Mouse (Mus musculus): ENCODE results near the gene Trub2.

DNA sequence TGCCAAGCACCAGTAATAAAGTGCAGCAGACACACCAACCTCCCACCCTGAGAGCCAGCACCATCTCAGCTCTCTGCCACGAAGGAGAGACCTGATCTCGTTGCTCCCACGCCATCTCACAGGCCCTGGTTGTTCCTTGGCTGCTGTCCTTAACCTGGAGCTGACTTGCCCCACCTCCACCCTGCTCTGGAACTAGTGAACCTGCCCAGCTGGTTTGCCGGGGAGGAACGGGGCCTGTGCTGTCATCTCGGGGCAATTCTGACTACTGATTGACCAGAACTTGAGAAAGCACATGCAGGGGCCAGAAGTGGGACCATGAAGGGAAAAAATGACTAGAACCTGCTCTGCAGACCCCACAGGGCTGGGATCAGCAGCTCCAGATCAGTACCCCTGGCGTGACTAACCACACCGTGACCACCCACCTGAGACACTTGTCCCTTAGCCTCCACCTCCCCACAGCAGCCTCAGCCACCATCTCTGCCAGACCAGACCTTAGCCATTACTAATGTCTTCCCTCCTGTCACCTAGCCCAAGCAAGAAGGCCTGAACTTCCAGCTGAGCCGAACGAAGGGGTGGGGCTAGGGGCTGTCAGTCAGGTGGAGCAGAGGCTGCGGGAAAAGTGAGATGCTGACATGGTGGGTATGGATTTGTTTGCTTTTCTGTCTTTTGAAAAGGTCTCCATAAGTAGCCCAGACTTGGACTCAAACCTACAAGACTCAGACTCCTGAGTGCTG lies 20.2 kb downstream of the Trub2 start:
- no peak for TF ChIP-seq POLR2A (IDR thresholded peaks at IDR 0.05; ENCODE audit: control insufficient read depth, extremely low read depth, insufficient read depth, low read length, poor library complexity)
- no peak for TF ChIP-seq CTCF (IDR thresholded peaks at IDR 0.05; ENCODE audit: borderline replicate concordance, control insufficient read depth, extremely low read depth, insufficient read depth, low read length, poor library complexity)

All from thymus, adult 2 months (tissue).